Mouse (Mus musculus): ENCODE measurements at regions not wholly inside any gene's neighbourhood (a gene's known extent, or its start where the extent isn't known, plus 50 kb on each side); places are given as distances from the start of the nearest gene placed in this dataset.

- no peak for ATAC-seq (ENCODE audit: extremely low read depth, insufficient number of reproducible peaks, low FRiP score, poor library complexity, severe bottlenecking)
Measured at GRCm38 (mm10) chr14:76701911-76702708, 145.4 kb upstream of the Serp2 start.

- no peak for ATAC-seq (ENCODE audit: extremely low read depth, insufficient number of reproducible peaks, low FRiP score, poor library complexity, severe bottlenecking)
Measured at GRCm38 (mm10) chr14:76701304-76701703, 144.6 kb upstream of the Serp2 start.

- no peak for ATAC-seq (ENCODE audit: extremely low read depth, insufficient number of reproducible peaks, low FRiP score, poor library complexity, severe bottlenecking)
Measured at GRCm38 (mm10) chr14:76700796-76701195, 144.1 kb upstream of the Serp2 start.

- no peak for ATAC-seq (ENCODE audit: extremely low read depth, insufficient number of reproducible peaks, low FRiP score, poor library complexity, severe bottlenecking)
Measured at GRCm38 (mm10) chr14:76700190-76700589, 143.5 kb upstream of the Serp2 start.

- ATAC-seq (ENCODE audit: extremely low read depth, insufficient number of reproducible peaks, low FRiP score, poor library complexity, severe bottlenecking) = no peak
Measured at GRCm38 (mm10) chr14:76698718-76699402, 142.2 kb upstream of the Serp2 start.

GRCm38 (mm10) chr14:76696729-76697128, 140.0 kb upstream of the Serp2 start:
- no peak for ATAC-seq (ENCODE audit: extremely low read depth, insufficient number of reproducible peaks, low FRiP score, poor library complexity, severe bottlenecking)

GRCm38 (mm10) chr14:76695691-76696355, 139.1 kb upstream of the Serp2 start:
- no peak for ATAC-seq (ENCODE audit: extremely low read depth, insufficient number of reproducible peaks, low FRiP score, poor library complexity, severe bottlenecking)

- no peak for ATAC-seq (ENCODE audit: extremely low read depth, insufficient number of reproducible peaks, low FRiP score, poor library complexity, severe bottlenecking)
Measured at GRCm38 (mm10) chr14:76694894-76695293, 138.2 kb upstream of the Serp2 start.

- ATAC-seq (ENCODE audit: extremely low read depth, insufficient number of reproducible peaks, low FRiP score, poor library complexity, severe bottlenecking) = no peak
Measured at GRCm38 (mm10) chr14:76693351-76694317, 136.9 kb upstream of the Serp2 start.

- no peak for ATAC-seq (ENCODE audit: extremely low read depth, insufficient number of reproducible peaks, low FRiP score, poor library complexity, severe bottlenecking)
Measured at GRCm38 (mm10) chr14:76687971-76688407, 131.3 kb upstream of the Serp2 start.

- ATAC-seq (ENCODE audit: extremely low read depth, insufficient number of reproducible peaks, low FRiP score, poor library complexity, severe bottlenecking) = no peak
Measured at GRCm38 (mm10) chr14:76686762-76687453, 130.2 kb upstream of the Serp2 start.

GRCm38 (mm10) chr14:76685830-76686761, 129.4 kb upstream of the Serp2 start:
- ATAC-seq (ENCODE audit: extremely low read depth, insufficient number of reproducible peaks, low FRiP score, poor library complexity, severe bottlenecking) = no peak

- ATAC-seq (ENCODE audit: extremely low read depth, insufficient number of reproducible peaks, low FRiP score, poor library complexity, severe bottlenecking) = no peak
Measured at GRCm38 (mm10) chr14:76684327-76684726, 127.6 kb upstream of the Serp2 start.

GRCm38 (mm10) chr14:76681581-76682377, 125.1 kb upstream of the Serp2 start:
- ATAC-seq (ENCODE audit: extremely low read depth, insufficient number of reproducible peaks, low FRiP score, poor library complexity, severe bottlenecking) = no peak

GRCm38 (mm10) chr14:76678512-76679134, 121.9 kb upstream of the Serp2 start:
- no peak for ATAC-seq (ENCODE audit: extremely low read depth, insufficient number of reproducible peaks, low FRiP score, poor library complexity, severe bottlenecking)

GRCm38 (mm10) chr14:76674949-76675348, 118.3 kb upstream of the Serp2 start:
- ATAC-seq (ENCODE audit: extremely low read depth, insufficient number of reproducible peaks, low FRiP score, poor library complexity, severe bottlenecking) = no peak
